Mouse (Mus musculus) ES-CJ7 (cell line): ENCODE results near the gene Med21.

Source experiments
- DNase-seq: peaks from one replicate; pipeline ENCODE4 v3.0.0; 2011; ENCODE audit warnings: low read depth, low spot score

Med21 gene

GRCm38 (mm10) chr6:146678136-146679070 lies 36.1 kb downstream of the Med21 start:
- DNase-seq, result no peak

- no peak for DNase-seq
Observed at GRCm38 (mm10) chr6:146683881-146684280, 41.5 kb downstream of the Med21 start.

GRCm38 (mm10) chr6:146685781-146686308 lies 43.5 kb downstream of the Med21 start:
- peak; percentile 71 for DNase-seq

GRCm38 (mm10) chr6:146686463-146687196 lies 44.3 kb downstream of the Med21 start:
- peak; percentile 63 for DNase-seq

GRCm38 (mm10) chr6:146688010-146688409 lies 45.7 kb downstream of the Med21 start:
- no peak for DNase-seq

- DNase-seq, result no peak
Observed at GRCm38 (mm10) chr6:146688861-146689260, 46.5 kb downstream of the Med21 start.

GRCm38 (mm10) chr6:146697767-146698166 lies 55.4 kb downstream of the Med21 start:
- no peak for DNase-seq

- no peak for DNase-seq
Observed at GRCm38 (mm10) chr6:146698376-146698775, 56.0 kb downstream of the Med21 start.
